Comparison of ENCODE assay signal across 10 mouse cellular contexts in the genomic region with DNA sequence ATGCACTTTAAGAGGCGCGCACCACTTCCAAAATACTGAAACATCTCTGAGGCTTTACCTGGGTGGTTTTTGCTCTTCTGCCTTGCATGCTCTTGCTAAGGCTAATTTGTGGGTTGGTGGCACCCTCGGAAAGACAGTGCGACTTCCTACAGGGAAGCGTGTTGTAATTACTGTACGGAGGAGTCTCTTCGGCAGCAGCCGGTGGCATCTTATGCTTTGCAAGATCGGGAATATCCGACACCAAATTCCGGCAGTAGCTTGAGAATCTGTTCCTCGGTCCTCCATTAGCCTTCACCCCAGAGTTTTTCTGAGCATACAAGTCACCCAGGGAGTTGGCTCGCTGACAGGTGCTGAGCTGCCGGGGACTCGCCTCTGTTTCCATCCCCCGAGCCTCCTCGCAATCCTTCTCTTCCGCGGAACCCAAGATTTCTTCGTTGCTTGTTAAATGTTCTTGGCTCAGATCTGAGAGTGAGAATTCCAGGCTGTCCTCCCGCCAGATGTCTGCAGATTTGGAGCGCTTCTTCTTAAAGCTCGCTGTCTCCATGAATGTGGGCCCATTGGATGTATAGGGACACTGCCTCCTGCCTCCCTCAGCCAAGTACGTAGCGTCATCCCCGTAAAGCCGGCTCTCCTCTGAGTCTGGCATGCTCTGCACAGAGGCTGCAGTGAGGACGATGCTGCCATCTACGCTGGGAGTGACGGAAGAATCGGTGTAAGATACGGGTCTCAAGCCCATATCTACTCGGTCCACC.
DNase-seq lines count a peak whose midpoint lies in the region; ATAC-seq lines count a peak whose summit lies in the region.
"Had no signal": no experiment of that assay in that cellular context is flagged by ENCODE, and none has a peak within 500 bp of the region (broad histone marks: within the 10 kb centered on the region; RNA-seq: fewer than 3 reads in every experiment).

No protein-coding gene starts in this region.

- DNase-seq in heart, adult 9 months (ENCODE audit: low spot score in 2 of 2): peak; percentile 13 to 22
- no peak for DNase-seq in heart, postnatal 25 days (ENCODE audit: low spot score)
- peak; percentile 39 for DNase-seq in ZHBTc4 (ENCODE audit: low read depth, low spot score)
- DNase-seq in left cerebral cortex, postnatal 25 days (ENCODE audit: low spot score in 2 of 2): peak; percentile 69 to 90
- DNase-seq in kidney, postnatal 14 days: no peak
- no peak for DNase-seq in embryo, embryonic 10 days (ENCODE audit: low spot score)

- H3K27ac ChIP-seq in forebrain, embryonic 16.5 days (ENCODE audit: low read length): peak overlapping the region; percentile 51
- H3K27ac ChIP-seq: heart, embryonic 13.5 days had no signal

- H3K9me3 ChIP-seq in forebrain, embryonic 16.5 days (ENCODE audit: control insufficient read depth, low read length): no peaks in the 10 kb centered on the region

- no peaks in the 10 kb centered on the region for H3K27me3 ChIP-seq in forebrain, embryonic 16.5 days (replicated peaks; ENCODE audit: control insufficient read depth, insufficient read depth, low read length)
- H3K27me3 ChIP-seq: CH12.LX; heart, embryonic 13.5 days had no signal

- H3K4me1 ChIP-seq in forebrain, embryonic 16.5 days (replicated peaks; ENCODE audit: control insufficient read depth, insufficient read depth, low read length): peaks cover 18% of the 10 kb centered on the region
- H3K4me1 ChIP-seq: heart, embryonic 13.5 days had no signal

- H3K9ac ChIP-seq in forebrain, embryonic 16.5 days (replicated peaks; ENCODE audit: low read depth, low read length): no peak overlapping the region
- H3K9ac ChIP-seq: heart, embryonic 13.5 days had no signal

- ATAC-seq in forebrain, embryonic 16.5 days: peak; percentile 57
- ATAC-seq in inflammation-experienced regulatory T-cells, adult 6 months: no peak

- no peak overlapping the region for H3K4me3 ChIP-seq in forebrain, embryonic 16.5 days (replicated peaks; ENCODE audit: low read length)
- H3K4me3 ChIP-seq: heart, embryonic 13.5 days had no signal

- H3K4me2 ChIP-seq in forebrain, embryonic 16.5 days (ENCODE audit: low read length): peak overlapping the region; percentile 23
- H3K4me2 ChIP-seq: heart, embryonic 13.5 days had no signal

- WGBS in forebrain, embryonic 16.5 days: 61% methylated on average over 33 of the region's 33 CpGs

- intact Hi-C loops in heart, postnatal 25 days (cut with DNase I): no loop called here
- intact Hi-C loops in left cerebral cortex, postnatal 25 days (cut with DNase I): loop anchor here (2.0 kb wide), 2 partner anchors 63 to 123 kb away; no protein-coding TSS in a partner anchor

- no peaks in the 10 kb centered on the region for H3K36me3 ChIP-seq in forebrain, embryonic 16.5 days (ENCODE audit: control insufficient read depth, insufficient read depth)

Comparison
In these comparisons a context has a peak if more than half of its experiments do, and no peak if none do; other contexts are left out.
1. DNase-seq: peak in heart, adult 9 months (2 of 2), ZHBTc4 (single experiment) and left cerebral cortex, postnatal 25 days (2 of 2); none in heart, postnatal 25 days (single experiment), kidney, postnatal 14 days (single experiment) and embryo, embryonic 10 days (single experiment).